Mouse (Mus musculus): ENCODE results near the gene Ttl. TPM values are rescaled to one million over a fixed set of nuclear protein-coding genes. Genes with fewer than 3 reads are reported as not detected.

Ttl gene
- 2.0 and 2.5 TPM in 2 replicates for polyA plus RNA-seq (2012; rRNA removed)

GRCm38 (mm10) chr2:129065437-129066282 is at the start of gene Ttl:
Gene Ttl, plus strand, starts transcription at chr2:129065942.
- DNase-seq (ENCODE audit: low read depth, low spot score), result no peak

GRCm38 (mm10) chr2:129020106-129020505 is 45.6 kb upstream of the Ttl start:
- no peak for DNase-seq (ENCODE audit: low read depth, low spot score)
- 65% methylated on average over 2 of the region's 2 CpGs for WGBS

More at GRCm38 (mm10) chr2:129065437-129066282, at the start of gene Ttl:
- 2% methylated on average over 62 of the region's 62 CpGs for WGBS

- DNase-seq (ENCODE audit: low read depth, low spot score), result no peak
- WGBS, result 73% methylated on average over 9 of the region's 9 CpGs
Observed at GRCm38 (mm10) chr2:129024820-129025219, 40.9 kb upstream of the Ttl start.

GRCm38 (mm10) chr2:129035381-129035780 is 30.4 kb upstream of the Ttl start:
- 68% methylated on average over 5 of the region's 5 CpGs for WGBS
- no peak for DNase-seq (ENCODE audit: low read depth, low spot score)

GRCm38 (mm10) chr2:129038426-129038936 is 27.3 kb upstream of the Ttl start:
- no peak for DNase-seq (ENCODE audit: low read depth, low spot score)
- 27% methylated on average over 15 of the region's 15 CpGs for WGBS

- no peak for DNase-seq (ENCODE audit: low read depth, low spot score)
- 3% methylated on average over 62 of the region's 62 CpGs for WGBS
Observed at GRCm38 (mm10) chr2:129038937-129039631, 26.7 kb upstream of the Ttl start.

- no peak for DNase-seq (ENCODE audit: low read depth, low spot score)
- WGBS, result 28% methylated on average over 6 of the region's 6 CpGs
Observed at GRCm38 (mm10) chr2:129040567-129040966, 25.2 kb upstream of the Ttl start.

GRCm38 (mm10) chr2:129046172-129046845 is 19.4 kb upstream of the Ttl start:
- no peak for DNase-seq (ENCODE audit: low read depth, low spot score)
- 55% methylated on average over 6 of the region's 6 CpGs for WGBS

- WGBS, result 46% methylated on average over 4 of the region's 4 CpGs
- DNase-seq (ENCODE audit: low read depth, low spot score), result no peak
Observed at GRCm38 (mm10) chr2:129046846-129047196, 18.9 kb upstream of the Ttl start.

- 84% methylated on average over 8 of the region's 8 CpGs for WGBS
Observed at GRCm38 (mm10) chr2:129047811-129048210, 17.9 kb upstream of the Ttl start, which contains the start of gene Vinac1. Gene Vinac1, minus strand, starts transcription at chr2:129048172.

GRCm38 (mm10) chr2:129052451-129052983 is 13.2 kb upstream of the Ttl start:
- no peak for DNase-seq (ENCODE audit: low read depth, low spot score)

More at GRCm38 (mm10) chr2:129047811-129048210, 17.9 kb upstream of the Ttl start, which contains the start of gene Vinac1:
- DNase-seq (ENCODE audit: low read depth, low spot score), result no peak

GRCm38 (mm10) chr2:129055741-129056140 is 10.0 kb upstream of the Ttl start:
- 71% methylated on average over 6 of the region's 6 CpGs for WGBS
- no peak for DNase-seq (ENCODE audit: low read depth, low spot score)

More at GRCm38 (mm10) chr2:129052451-129052983, 13.2 kb upstream of the Ttl start:
- WGBS, result 26% methylated on average over 4 of the region's 4 CpGs

- DNase-seq (ENCODE audit: low read depth, low spot score), result no peak
- 62% methylated on average over 9 of the region's 9 CpGs for WGBS
Observed at GRCm38 (mm10) chr2:129056597-129056996, 9.1 kb upstream of the Ttl start.

GRCm38 (mm10) chr2:129057256-129057655 is 8.5 kb upstream of the Ttl start:
- WGBS, result 93% methylated on average over 8 of the region's 8 CpGs
- DNase-seq (ENCODE audit: low read depth, low spot score), result no peak

- 79% methylated on average over 6 of the region's 6 CpGs for WGBS
- DNase-seq (ENCODE audit: low read depth, low spot score), result no peak
Observed at GRCm38 (mm10) chr2:129057920-129058361, 7.8 kb upstream of the Ttl start.

GRCm38 (mm10) chr2:129061456-129062059 is 4.2 kb upstream of the Ttl start:
- no peak for DNase-seq (ENCODE audit: low read depth, low spot score)
- 75% methylated on average over 10 of the region's 10 CpGs for WGBS

GRCm38 (mm10) chr2:129066326-129066725 is 584 bp downstream of the Ttl start:
- under 1% methylated on average over 20 of the region's 20 CpGs for WGBS
- DNase-seq (ENCODE audit: low read depth, low spot score), result no peak

GRCm38 (mm10) chr2:129070296-129070695 is 4.6 kb downstream of the Ttl start:
- WGBS, result 84% methylated on average over 3 of the region's 3 CpGs
- no peak for DNase-seq (ENCODE audit: low read depth, low spot score)

- WGBS, result 86% methylated on average over 3 of the region's 3 CpGs
- DNase-seq (ENCODE audit: low read depth, low spot score), result no peak
Observed at GRCm38 (mm10) chr2:129078313-129078712, 12.6 kb downstream of the Ttl start.

Measured in large intestine, adult 2 months (tissue).